Mouse (Mus musculus): ENCODE measurements around the gene Slc12a8. TPM values are rescaled to one million over a fixed set of nuclear protein-coding genes. Genes with fewer than 3 reads are reported as not detected.

Slc12a8 gene
- polyA plus RNA-seq, 1 experiment: 3.7 TPM

- Histone ChIP-seq H3K4me3 (replicated peaks; ENCODE audit: control insufficient read depth, low read depth, low read length) (no peak overlapping the region), H3K4me1 (ENCODE audit: control insufficient read depth, insufficient read depth, low read length) (peaks cover 3% of the 10 kb centered on the region; the same call in 1 of the 2 replicates), H3K27ac (ENCODE audit: control insufficient read depth, insufficient read depth, low read depth, low read length, poor library complexity) (no peak overlapping the region)
- 44% methylated on average over 10 of the region's 10 CpGs for WGBS
- no peak for TF ChIP-seq POLR2A (IDR thresholded peaks at IDR 0.05; ENCODE audit: borderline replicate concordance, control insufficient read depth, low read depth, low read length)
- no peak for TF ChIP-seq CTCF (IDR thresholded peaks at IDR 0.05; ENCODE audit: control insufficient read depth, insufficient read depth, low read length)
Measured at GRCm38 (mm10) chr16:33591390-33592067, 74.4 kb downstream of the Slc12a8 start.

GRCm38 (mm10) chr16:33592286-33592685 lies 75.2 kb downstream of the Slc12a8 start:
- TF ChIP-seq POLR2A (IDR thresholded peaks at IDR 0.05; ENCODE audit: borderline replicate concordance, control insufficient read depth, low read depth, low read length): no peak
- no peak for TF ChIP-seq CTCF (IDR thresholded peaks at IDR 0.05; ENCODE audit: control insufficient read depth, insufficient read depth, low read length)
- 93% methylated on average over 5 of the region's 5 CpGs for WGBS
- H3K27ac ChIP-seq (ENCODE audit: control insufficient read depth, insufficient read depth, low read depth, low read length, poor library complexity): no peak overlapping the region
- H3K4me3 ChIP-seq (replicated peaks; ENCODE audit: control insufficient read depth, low read depth, low read length): no peak overlapping the region
- peaks cover 3% of the 10 kb centered on the region; the same call in 1 of the 2 replicates for H3K4me1 ChIP-seq (ENCODE audit: control insufficient read depth, insufficient read depth, low read length)

GRCm38 (mm10) chr16:33593467-33593866 lies 76.3 kb downstream of the Slc12a8 start:
- Histone ChIP-seq H3K27ac (ENCODE audit: control insufficient read depth, insufficient read depth, low read depth, low read length, poor library complexity) (no peak overlapping the region), H3K4me3 (replicated peaks; ENCODE audit: control insufficient read depth, low read depth, low read length) (no peak overlapping the region), H3K4me1 (ENCODE audit: control insufficient read depth, insufficient read depth, low read length) (peaks cover 3% of the 10 kb centered on the region; the same call in 1 of the 2 replicates)
- WGBS: 77% methylated on average over 7 of the region's 7 CpGs
- no peak for TF ChIP-seq POLR2A (IDR thresholded peaks at IDR 0.05; ENCODE audit: borderline replicate concordance, control insufficient read depth, low read depth, low read length)
- no peak for TF ChIP-seq CTCF (IDR thresholded peaks at IDR 0.05; ENCODE audit: control insufficient read depth, insufficient read depth, low read length)

GRCm38 (mm10) chr16:33594037-33594771 lies 77.1 kb downstream of the Slc12a8 start:
- TF ChIP-seq POLR2A (IDR thresholded peaks at IDR 0.05; ENCODE audit: borderline replicate concordance, control insufficient read depth, low read depth, low read length) (no peak), CTCF (IDR thresholded peaks at IDR 0.05; ENCODE audit: control insufficient read depth, insufficient read depth, low read length) (no peak)
- Histone ChIP-seq H3K4me1 (ENCODE audit: control insufficient read depth, insufficient read depth, low read length) (peaks cover 3% of the 10 kb centered on the region; the same call in 1 of the 2 replicates), H3K27ac (ENCODE audit: control insufficient read depth, insufficient read depth, low read depth, low read length, poor library complexity) (no peak overlapping the region), H3K4me3 (replicated peaks; ENCODE audit: control insufficient read depth, low read depth, low read length) (no peak overlapping the region)
- WGBS: 73% methylated on average over 7 of the region's 7 CpGs

GRCm38 (mm10) chr16:33595235-33595769 lies 78.2 kb downstream of the Slc12a8 start:
- H3K4me3 ChIP-seq (replicated peaks; ENCODE audit: control insufficient read depth, low read depth, low read length): no peak overlapping the region
- TF ChIP-seq POLR2A (IDR thresholded peaks at IDR 0.05; ENCODE audit: borderline replicate concordance, control insufficient read depth, low read depth, low read length) (no peak), CTCF (IDR thresholded peaks at IDR 0.05; ENCODE audit: control insufficient read depth, insufficient read depth, low read length) (no peak)
- 87% methylated on average over 6 of the region's 6 CpGs for WGBS
- peaks cover 3% of the 10 kb centered on the region; the same call in 1 of the 2 replicates for H3K4me1 ChIP-seq (ENCODE audit: control insufficient read depth, insufficient read depth, low read length)
- no peak overlapping the region for H3K27ac ChIP-seq (ENCODE audit: control insufficient read depth, insufficient read depth, low read depth, low read length, poor library complexity)

GRCm38 (mm10) chr16:33596213-33596612 lies 79.1 kb downstream of the Slc12a8 start:
- no peak for TF ChIP-seq POLR2A (IDR thresholded peaks at IDR 0.05; ENCODE audit: borderline replicate concordance, control insufficient read depth, low read depth, low read length)
- Histone ChIP-seq H3K4me3 (replicated peaks; ENCODE audit: control insufficient read depth, low read depth, low read length) (no peak overlapping the region), H3K27ac (ENCODE audit: control insufficient read depth, insufficient read depth, low read depth, low read length, poor library complexity) (no peak overlapping the region), H3K4me1 (ENCODE audit: control insufficient read depth, insufficient read depth, low read length) (peaks cover 3% of the 10 kb centered on the region; the same call in 1 of the 2 replicates)
- 78% methylated on average over 4 of the region's 4 CpGs for WGBS

GRCm38 (mm10) chr16:33600216-33600615 lies 83.1 kb downstream of the Slc12a8 start:
- no peaks in the 10 kb centered on the region for H3K4me1 ChIP-seq (ENCODE audit: control insufficient read depth, insufficient read depth, low read length)
- 22% methylated on average over 5 of the region's 5 CpGs for WGBS
- peak; percentile 55 for TF ChIP-seq CTCF (IDR thresholded peaks at IDR 0.05; ENCODE audit: control insufficient read depth, insufficient read depth, low read length)
- no peak for TF ChIP-seq POLR2A (IDR thresholded peaks at IDR 0.05; ENCODE audit: borderline replicate concordance, control insufficient read depth, low read depth, low read length)
- H3K27ac ChIP-seq (ENCODE audit: control insufficient read depth, insufficient read depth, low read depth, low read length, poor library complexity): no peak overlapping the region
- no peak overlapping the region for H3K4me3 ChIP-seq (replicated peaks; ENCODE audit: control insufficient read depth, low read depth, low read length)

- no peak overlapping the region for H3K4me3 ChIP-seq (replicated peaks; ENCODE audit: control insufficient read depth, low read depth, low read length)
- TF ChIP-seq CTCF (IDR thresholded peaks at IDR 0.05; ENCODE audit: control insufficient read depth, insufficient read depth, low read length): no peak
- no peaks in the 10 kb centered on the region for H3K4me1 ChIP-seq (ENCODE audit: control insufficient read depth, insufficient read depth, low read length)
- no peak overlapping the region for H3K27ac ChIP-seq (ENCODE audit: control insufficient read depth, insufficient read depth, low read depth, low read length, poor library complexity)
- 79% methylated on average over 8 of the region's 8 CpGs for WGBS
Measured at GRCm38 (mm10) chr16:33601299-33601698, 84.2 kb downstream of the Slc12a8 start.

Measured in bone marrow, adult 2 months (tissue).